Mouse (Mus musculus): ENCODE results near the gene Rnase12.

DNA sequence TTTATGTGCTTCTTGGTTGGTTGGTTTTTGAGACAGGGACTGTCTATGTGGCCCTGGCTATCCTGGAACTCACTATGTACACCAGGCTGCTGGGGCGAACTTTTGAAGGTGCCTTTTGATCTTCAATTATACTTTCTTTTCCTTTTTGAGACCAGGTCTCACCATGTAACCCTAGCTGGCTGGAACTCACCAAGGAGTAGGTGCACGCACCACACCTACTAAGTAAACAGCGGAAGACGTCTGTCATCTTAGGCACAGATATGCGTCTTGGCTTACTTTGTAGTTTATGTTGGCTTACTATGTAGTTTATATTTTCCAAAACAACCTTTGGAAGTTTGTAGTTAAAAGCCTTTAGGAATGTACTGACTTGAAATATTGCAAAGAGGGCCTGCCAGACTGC lies 11.5 kb upstream of the Rnase12 start:
- TF ChIP-seq MYOD1 (IDR thresholded peaks at IDR 0.05; ENCODE audit: control insufficient read depth in 1 of 3, insufficient read length in 2 of 3, low read depth in 2 of 3): no peak
- TF ChIP-seq TCF12 (IDR thresholded peaks at IDR 0.05; ENCODE audit: insufficient read depth, poor library complexity, severe bottlenecking): no peak
- no peak for TF ChIP-seq MAX (IDR thresholded peaks at IDR 0.05; ENCODE audit: low read depth)
- TF ChIP-seq E2F4 (IDR thresholded peaks at IDR 0.05; ENCODE audit: insufficient read depth): no peak
- TF ChIP-seq MYOG (IDR thresholded peaks at IDR 0.05; ENCODE audit: control insufficient read depth in 1 of 3, insufficient read depth in 1 of 3, insufficient read length in 2 of 3, low read depth in 2 of 3): no peak
- TF ChIP-seq POLR2A (IDR thresholded peaks at IDR 0.05; ENCODE audit: insufficient read length, low read depth): no peak
- TF ChIP-seq SRF (IDR thresholded peaks at IDR 0.05; ENCODE audit: control insufficient read depth, insufficient read length, low read depth): no peak
